Mouse (Mus musculus) ES-E14 (cell line): ENCODE measurements around the gene Senp2.

Experiments used
- CHD2 ChIP-seq: IDR thresholded peaks from 2 replicates; pipeline ENCODE4 v1.6.1; 2014; ENCODE audit warnings: mild to moderate bottlenecking, low read depth, low read length, inconsistent platforms
- HCFC1 ChIP-seq: IDR thresholded peaks from 2 replicates; pipeline ENCODE4 v1.6.1; 2012; ENCODE audit warnings: low read length, inconsistent platforms, borderline replicate concordance; ENCODE audit not compliant: insufficient read depth
- MAFK ChIP-seq: IDR thresholded peaks from 2 replicates; pipeline ENCODE4 v1.6.1; 2014; ENCODE audit warnings: mild to moderate bottlenecking, low read depth, low read length, inconsistent platforms; ENCODE audit not compliant: insufficient read depth
- ZC3H11A ChIP-seq: IDR thresholded peaks from 2 replicates; pipeline ENCODE4 v1.6.1; 2012; ENCODE audit warnings: low read depth, mild to moderate bottlenecking, inconsistent platforms, low read length, borderline replicate concordance

DNA sequence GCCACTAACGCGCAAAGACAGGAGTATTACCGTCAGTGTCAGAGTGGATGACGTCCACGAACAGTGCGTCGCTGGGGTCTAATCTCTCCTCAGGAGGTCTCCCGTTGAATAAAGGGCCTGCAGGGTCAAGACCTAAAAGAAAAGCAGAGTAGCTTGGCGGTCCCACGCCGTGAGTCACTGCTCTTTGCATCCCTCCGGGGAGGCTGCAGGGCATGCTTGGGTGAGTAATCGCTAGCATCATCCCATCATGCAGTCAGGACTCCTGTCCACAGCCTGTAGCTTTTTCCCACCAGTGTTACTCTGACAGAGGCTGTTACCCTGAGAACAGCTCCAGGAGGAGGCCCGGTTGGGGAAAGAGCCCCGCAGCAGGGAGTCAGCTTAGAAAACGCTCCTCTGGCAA is 33.1 kb upstream of the Senp2 start:
- no peak for TF ChIP-seq MAFK
- TF ChIP-seq HCFC1 = no peak
- no peak for TF ChIP-seq ZC3H11A
- no peak for TF ChIP-seq CHD2
